8 mouse cellular contexts compared by ENCODE assay signal in genomic region chr11:118570164-118570563, GRCm38 (mm10).
DNase-seq lines count a peak whose midpoint lies in the region; ATAC-seq and TF ChIP-seq lines count a peak whose summit lies in the region.

No protein-coding gene starts in this region.

- H3K36me3 ChIP-seq in stomach, embryonic 14.5 days (ENCODE audit: control insufficient read depth, insufficient read depth, low read length), result no peaks in the 10 kb centered on the region
- H3K36me3 ChIP-seq in stomach, postnatal 0 days (ENCODE audit: control insufficient read depth, insufficient read depth, low read length), result no peaks in the 10 kb centered on the region
- no peaks in the 10 kb centered on the region for H3K36me3 ChIP-seq in limb, embryonic 14.5 days (ENCODE audit: control insufficient read depth, insufficient read depth, low read length)
- no peaks in the 10 kb centered on the region for H3K36me3 ChIP-seq in stomach, embryonic 16.5 days (ENCODE audit: control insufficient read depth, insufficient read depth, low read length)

- 1% methylated on average over 27 of the region's 27 CpGs for WGBS in stomach, embryonic 14.5 days
- 1% methylated on average over 24 of the region's 27 CpGs for WGBS in stomach, postnatal 0 days
- under 1% methylated on average over 27 of the region's 27 CpGs for WGBS in limb, embryonic 14.5 days
- WGBS in stomach, embryonic 16.5 days, result under 1% methylated on average over 27 of the region's 27 CpGs

- no peaks in the 10 kb centered on the region for H3K4me1 ChIP-seq in stomach, embryonic 14.5 days (ENCODE audit: control insufficient read depth, insufficient read depth, low read length)
- H3K4me1 ChIP-seq in stomach, postnatal 0 days (replicated peaks; ENCODE audit: control insufficient read depth, insufficient read depth), result no peaks in the 10 kb centered on the region
- no peaks in the 10 kb centered on the region for H3K4me1 ChIP-seq in limb, embryonic 14.5 days (ENCODE audit: control insufficient read depth, insufficient read depth, low read length)
- no peaks in the 10 kb centered on the region for H3K4me1 ChIP-seq in stomach, embryonic 16.5 days (ENCODE audit: control insufficient read depth, insufficient read depth, low read length)

- TF ChIP-seq CTCF in stomach, postnatal 0 days (IDR thresholded peaks at IDR 0.05; ENCODE audit: low read depth), result no peak

- peak overlapping the region; percentile 35 for H3K4me2 ChIP-seq in stomach, embryonic 14.5 days (replicated peaks; ENCODE audit: low read depth, low read length)
- no peak overlapping the region for H3K4me2 ChIP-seq in stomach, postnatal 0 days (replicated peaks; ENCODE audit: low read depth)
- peak overlapping the region; percentile 39 for H3K4me2 ChIP-seq in limb, embryonic 14.5 days (replicated peaks; ENCODE audit: low read depth, low read length, severe bottlenecking)
- peak overlapping the region; percentile 27; the same call in 1 of the 2 replicates for H3K4me2 ChIP-seq in stomach, embryonic 16.5 days (ENCODE audit: low read depth, low read length)

- no peak overlapping the region for H3K27ac ChIP-seq in stomach, embryonic 14.5 days (ENCODE audit: low read length)
- no peak overlapping the region for H3K27ac ChIP-seq in stomach, postnatal 0 days (replicated peaks)
- H3K27ac ChIP-seq in limb, embryonic 14.5 days (replicated peaks; ENCODE audit: low read depth, low read length), result no peak overlapping the region
- H3K27ac ChIP-seq in stomach, embryonic 16.5 days (ENCODE audit: low read length), result no peak overlapping the region

- H3K9me3 ChIP-seq in stomach, embryonic 14.5 days (ENCODE audit: control insufficient read depth, low read depth, low read length), result no peaks in the 10 kb centered on the region
- H3K9me3 ChIP-seq in stomach, postnatal 0 days (ENCODE audit: control insufficient read depth, low read length), result no peaks in the 10 kb centered on the region
- no peaks in the 10 kb centered on the region for H3K9me3 ChIP-seq in limb, embryonic 14.5 days (ENCODE audit: control insufficient read depth, low read length)
- no peaks in the 10 kb centered on the region for H3K9me3 ChIP-seq in stomach, embryonic 16.5 days (replicated peaks; ENCODE audit: control insufficient read depth, low read length)

- peaks cover 43% of the 10 kb centered on the region for H3K27me3 ChIP-seq in stomach, embryonic 14.5 days (ENCODE audit: control insufficient read depth, insufficient read depth, low read length)
- H3K27me3 ChIP-seq in stomach, postnatal 0 days (ENCODE audit: control insufficient read depth, insufficient read depth, low read length), result peaks cover 23% of the 10 kb centered on the region
- H3K27me3 ChIP-seq in limb, embryonic 14.5 days (ENCODE audit: control insufficient read depth, insufficient read depth, low read length), result peaks cover 62% of the 10 kb centered on the region
- H3K27me3 ChIP-seq in stomach, embryonic 16.5 days (ENCODE audit: control insufficient read depth, insufficient read depth, low read length), result peaks cover 76% of the 10 kb centered on the region

- H3K9ac ChIP-seq in stomach, embryonic 14.5 days (replicated peaks; ENCODE audit: low read depth, low read length), result no peak overlapping the region
- H3K9ac ChIP-seq in stomach, postnatal 0 days (ENCODE audit: low read length), result no peak overlapping the region
- H3K9ac ChIP-seq in limb, embryonic 14.5 days (ENCODE audit: low read depth, low read length, severe bottlenecking), result no peak overlapping the region
- H3K9ac ChIP-seq in stomach, embryonic 16.5 days (ENCODE audit: low read length), result no peak overlapping the region

- TF ChIP-seq POLR2A in limb, embryonic 14.5 days (IDR thresholded peaks at IDR 0.05; ENCODE audit: borderline replicate concordance, extremely low read depth, insufficient read depth, insufficient read length), result no peak

- H3K4me3 ChIP-seq in stomach, embryonic 14.5 days (ENCODE audit: low read depth, low read length), result peak overlapping the region; percentile 20; the same call in 1 of the 2 replicates
- no peak overlapping the region for H3K4me3 ChIP-seq in stomach, postnatal 0 days (ENCODE audit: low read depth, low read length)
- peak overlapping the region; percentile 22; the same call in 1 of the 2 replicates for H3K4me3 ChIP-seq in limb, embryonic 14.5 days (replicated peaks; ENCODE audit: low read length)
- 0 out of 2 replicates have a peak overlapping the region, but pooled peaks have one; percentile 13 for H3K4me3 ChIP-seq in stomach, embryonic 16.5 days (replicated peaks; ENCODE audit: low read length)

- no peak for TF ChIP-seq EP300 in stomach, postnatal 0 days (optimal IDR thresholded peaks at IDR 0.05)

- no peak for ATAC-seq in stomach, embryonic 14.5 days (ENCODE audit: insufficient number of reproducible peaks, insufficient read depth, low FRiP score, low read depth)
- no peak for ATAC-seq in stomach, postnatal 0 days (ENCODE audit: low FRiP score, low TSS enrichment)
- ATAC-seq in limb, embryonic 14.5 days (ENCODE audit: low FRiP score, low read depth), result no peak
- no peak for ATAC-seq in stomach, embryonic 16.5 days (ENCODE audit: insufficient read depth, low FRiP score)

- DNase-seq in embryo, embryonic 11 days, result peak; percentile 26
- DNase-seq in embryo, embryonic 10.5 days (ENCODE audit: low spot score), result no peak
- no peak for DNase-seq in stomach, postnatal 0 days (ENCODE audit: low spot score)
- DNase-seq in limb, embryonic 14.5 days (ENCODE audit: low spot score), result no peak
- no peak for DNase-seq in cerebellum, adult 8-10 months
- no peak for DNase-seq in frontal cortex, postnatal 25 days (ENCODE audit: low spot score in 2 of 2)
